Mouse (Mus musculus): ENCODE data around the gene Spp2. TPM values are rescaled to one million over a fixed set of nuclear protein-coding genes. Genes with fewer than 3 reads are reported as not detected.

Gene Spp2
- polyA plus RNA-seq, 1 experiment: 0.56 TPM

GRCm38 (mm10) chr1:88406078-88406806 is 519 bp upstream of the Spp2 start:
- Histone ChIP-seq H3K27ac (ENCODE audit: insufficient read depth, low read length) (no peak overlapping the region), H3K4me3 (ENCODE audit: insufficient read depth, low read length) (no peak overlapping the region), H3K4me1 (ENCODE audit: control insufficient read depth, insufficient read depth, low read length) (no peaks in the 10 kb centered on the region)
- no peak for TF ChIP-seq POLR2A (IDR thresholded peaks at IDR 0.05; ENCODE audit: extremely low read depth, insufficient read depth, low read length)
- no peak for TF ChIP-seq CTCF (IDR thresholded peaks at IDR 0.05; ENCODE audit: extremely low read depth, insufficient read depth, low read length)

- no peak overlapping the region for H3K4me3 ChIP-seq (ENCODE audit: insufficient read depth, low read length)
- no peaks in the 10 kb centered on the region for H3K4me1 ChIP-seq (ENCODE audit: control insufficient read depth, insufficient read depth, low read length)
- TF ChIP-seq CTCF (IDR thresholded peaks at IDR 0.05; ENCODE audit: extremely low read depth, insufficient read depth, low read length): no peak
- no peak for TF ChIP-seq POLR2A (IDR thresholded peaks at IDR 0.05; ENCODE audit: extremely low read depth, insufficient read depth, low read length)
- H3K27ac ChIP-seq (ENCODE audit: insufficient read depth, low read length): no peak overlapping the region
Measured at GRCm38 (mm10) chr1:88408340-88408739, 1.6 kb downstream of the Spp2 start.

- H3K4me1 ChIP-seq (ENCODE audit: control insufficient read depth, insufficient read depth, low read length): no peaks in the 10 kb centered on the region
- no peak overlapping the region for H3K27ac ChIP-seq (ENCODE audit: insufficient read depth, low read length)
- H3K4me3 ChIP-seq (ENCODE audit: insufficient read depth, low read length): no peak overlapping the region
- no peak for TF ChIP-seq CTCF (IDR thresholded peaks at IDR 0.05; ENCODE audit: extremely low read depth, insufficient read depth, low read length)
- no peak for TF ChIP-seq POLR2A (IDR thresholded peaks at IDR 0.05; ENCODE audit: extremely low read depth, insufficient read depth, low read length)
Measured at GRCm38 (mm10) chr1:88412013-88412412, 5.3 kb downstream of the Spp2 start.

- no peak overlapping the region for H3K4me3 ChIP-seq (ENCODE audit: insufficient read depth, low read length)
- H3K27ac ChIP-seq (ENCODE audit: insufficient read depth, low read length): no peak overlapping the region
- TF ChIP-seq CTCF (IDR thresholded peaks at IDR 0.05; ENCODE audit: extremely low read depth, insufficient read depth, low read length) (no peak), POLR2A (IDR thresholded peaks at IDR 0.05; ENCODE audit: extremely low read depth, insufficient read depth, low read length) (no peak)
- no peaks in the 10 kb centered on the region for H3K4me1 ChIP-seq (ENCODE audit: control insufficient read depth, insufficient read depth, low read length)
Measured at GRCm38 (mm10) chr1:88418943-88419342, 12.2 kb downstream of the Spp2 start.

GRCm38 (mm10) chr1:88422045-88422444 is 15.3 kb downstream of the Spp2 start:
- TF ChIP-seq POLR2A (IDR thresholded peaks at IDR 0.05; ENCODE audit: extremely low read depth, insufficient read depth, low read length) (no peak), CTCF (IDR thresholded peaks at IDR 0.05; ENCODE audit: extremely low read depth, insufficient read depth, low read length) (no peak)
- Histone ChIP-seq H3K4me3 (ENCODE audit: insufficient read depth, low read length) (no peak overlapping the region), H3K4me1 (ENCODE audit: control insufficient read depth, insufficient read depth, low read length) (no peaks in the 10 kb centered on the region), H3K27ac (ENCODE audit: insufficient read depth, low read length) (no peak overlapping the region)

GRCm38 (mm10) chr1:88422846-88423395 is 16.2 kb downstream of the Spp2 start:
- TF ChIP-seq POLR2A (IDR thresholded peaks at IDR 0.05; ENCODE audit: extremely low read depth, insufficient read depth, low read length) (no peak), CTCF (IDR thresholded peaks at IDR 0.05; ENCODE audit: extremely low read depth, insufficient read depth, low read length) (no peak)
- Histone ChIP-seq H3K4me3 (ENCODE audit: insufficient read depth, low read length) (no peak overlapping the region), H3K27ac (ENCODE audit: insufficient read depth, low read length) (no peak overlapping the region), H3K4me1 (ENCODE audit: control insufficient read depth, insufficient read depth, low read length) (no peaks in the 10 kb centered on the region)

GRCm38 (mm10) chr1:88424602-88425252 is 18.0 kb downstream of the Spp2 start:
- no peak overlapping the region for H3K27ac ChIP-seq (ENCODE audit: insufficient read depth, low read length)
- H3K4me3 ChIP-seq (ENCODE audit: insufficient read depth, low read length): no peak overlapping the region
- TF ChIP-seq POLR2A (IDR thresholded peaks at IDR 0.05; ENCODE audit: extremely low read depth, insufficient read depth, low read length) (no peak), CTCF (IDR thresholded peaks at IDR 0.05; ENCODE audit: extremely low read depth, insufficient read depth, low read length) (peak; percentile 99)
- H3K4me1 ChIP-seq (ENCODE audit: control insufficient read depth, insufficient read depth, low read length): no peaks in the 10 kb centered on the region

- no peaks in the 10 kb centered on the region for H3K4me1 ChIP-seq (ENCODE audit: control insufficient read depth, insufficient read depth, low read length)
- no peak overlapping the region for H3K27ac ChIP-seq (ENCODE audit: insufficient read depth, low read length)
- no peak for TF ChIP-seq CTCF (IDR thresholded peaks at IDR 0.05; ENCODE audit: extremely low read depth, insufficient read depth, low read length)
- no peak for TF ChIP-seq POLR2A (IDR thresholded peaks at IDR 0.05; ENCODE audit: extremely low read depth, insufficient read depth, low read length)
- no peak overlapping the region for H3K4me3 ChIP-seq (ENCODE audit: insufficient read depth, low read length)
Measured at GRCm38 (mm10) chr1:88427987-88428741, 21.4 kb downstream of the Spp2 start.

GRCm38 (mm10) chr1:88429413-88429812 is 22.7 kb downstream of the Spp2 start:
- no peaks in the 10 kb centered on the region for H3K4me1 ChIP-seq (ENCODE audit: control insufficient read depth, insufficient read depth, low read length)
- TF ChIP-seq POLR2A (IDR thresholded peaks at IDR 0.05; ENCODE audit: extremely low read depth, insufficient read depth, low read length) (no peak), CTCF (IDR thresholded peaks at IDR 0.05; ENCODE audit: extremely low read depth, insufficient read depth, low read length) (no peak)
- no peak overlapping the region for H3K4me3 ChIP-seq (ENCODE audit: insufficient read depth, low read length)
- H3K27ac ChIP-seq (ENCODE audit: insufficient read depth, low read length): no peak overlapping the region
